Mouse (Mus musculus): ENCODE measurements around the gene Gja10. TPM values are rescaled to one million over a fixed set of nuclear protein-coding genes. Genes with fewer than 3 reads are reported as not detected.

The Gja10 gene
- total RNA-seq, 1 experiment from 2014 or later: not detected

GRCm38 (mm10) chr4:32564918-32565317 lies 37.6 kb downstream of the Gja10 start:
- ATAC-seq (replicated peaks in 1 of 2; ENCODE audit: insufficient read depth in 1 of 2, low FRiP score in 2 of 2, low TSS enrichment in 1 of 2, low read depth in 1 of 2, poor library complexity in 2 of 2, severe bottlenecking in 2 of 2): peak; percentile 80

DNA sequence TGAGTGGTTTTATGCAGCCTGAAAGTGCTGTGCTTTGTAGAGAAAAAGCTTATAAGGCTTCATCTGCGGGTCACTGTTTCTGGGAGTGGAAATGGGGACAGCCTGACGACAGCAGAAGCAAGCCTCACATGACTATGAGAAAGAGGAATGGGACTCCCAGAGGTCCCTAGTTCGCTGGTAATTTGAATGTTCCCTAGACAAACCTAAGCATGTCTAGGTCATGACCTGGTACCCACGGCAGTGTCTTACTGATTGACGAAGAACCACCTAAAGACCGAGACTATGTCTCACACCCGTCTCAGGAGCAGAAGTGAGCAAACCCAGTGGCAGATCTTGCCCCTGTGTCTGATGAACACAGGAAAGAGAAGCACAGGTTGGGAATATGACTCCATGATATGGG lies 38.1 kb downstream of the Gja10 start:
- ATAC-seq (replicated peaks in 1 of 2; ENCODE audit: insufficient read depth in 1 of 2, low FRiP score in 2 of 2, low TSS enrichment in 1 of 2, low read depth in 1 of 2, poor library complexity in 2 of 2, severe bottlenecking in 2 of 2): no peak

DNA sequence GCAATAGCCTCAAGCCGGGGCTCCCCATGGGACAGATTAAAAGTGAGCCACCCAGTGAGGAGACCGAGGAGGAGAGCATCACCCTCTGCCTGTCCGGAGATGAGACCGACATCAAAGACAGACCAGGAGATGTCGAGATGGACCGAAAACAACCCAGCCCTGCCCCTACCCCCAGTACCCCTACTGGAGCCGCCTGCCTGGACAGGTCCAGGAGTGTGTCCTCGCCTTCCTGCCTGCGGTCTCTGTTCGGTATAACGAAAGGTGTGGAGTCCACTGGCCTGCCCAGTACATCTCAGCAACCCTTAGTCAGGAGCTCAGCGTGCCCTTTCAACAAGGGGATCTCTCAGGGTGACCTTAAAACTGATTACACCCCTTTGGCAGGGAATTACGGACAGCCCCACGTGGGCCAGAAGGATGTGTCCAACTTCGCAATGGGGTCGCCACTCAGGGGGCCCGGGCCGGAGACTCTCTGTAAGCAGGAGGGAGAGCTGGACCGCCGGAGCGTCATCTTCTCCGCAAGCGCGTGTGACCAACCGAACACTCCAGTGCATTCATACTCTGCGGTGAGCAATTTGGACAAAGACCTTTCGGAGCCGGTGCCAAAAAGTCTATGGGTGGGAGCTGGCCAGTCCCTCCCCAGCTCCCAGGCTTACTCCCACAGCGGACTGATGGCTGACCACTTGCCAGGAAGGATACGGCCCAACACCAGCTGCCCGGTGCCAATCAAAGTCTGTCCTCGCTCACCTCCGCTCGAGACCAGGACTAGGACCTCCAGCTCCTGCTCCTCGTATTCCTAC lies 40.0 kb downstream of the Gja10 start:
- ATAC-seq (replicated peaks in 1 of 2; ENCODE audit: insufficient read depth in 1 of 2, low FRiP score in 2 of 2, low TSS enrichment in 1 of 2, low read depth in 1 of 2, poor library complexity in 2 of 2, severe bottlenecking in 2 of 2): no peak

- ATAC-seq (replicated peaks in 1 of 2; ENCODE audit: insufficient read depth in 1 of 2, low FRiP score in 2 of 2, low TSS enrichment in 1 of 2, low read depth in 1 of 2, poor library complexity in 2 of 2, severe bottlenecking in 2 of 2): no peak
Measured at GRCm38 (mm10) chr4:32561555-32562095, 40.9 kb downstream of the Gja10 start.

- no peak for ATAC-seq (replicated peaks in 1 of 2; ENCODE audit: insufficient read depth in 1 of 2, low FRiP score in 2 of 2, low TSS enrichment in 1 of 2, low read depth in 1 of 2, poor library complexity in 2 of 2, severe bottlenecking in 2 of 2)
Measured at GRCm38 (mm10) chr4:32560724-32561554, 41.6 kb downstream of the Gja10 start.

GRCm38 (mm10) chr4:32560246-32560645 lies 42.3 kb downstream of the Gja10 start:
- no peak for ATAC-seq (replicated peaks in 1 of 2; ENCODE audit: insufficient read depth in 1 of 2, low FRiP score in 2 of 2, low TSS enrichment in 1 of 2, low read depth in 1 of 2, poor library complexity in 2 of 2, severe bottlenecking in 2 of 2)

DNA sequence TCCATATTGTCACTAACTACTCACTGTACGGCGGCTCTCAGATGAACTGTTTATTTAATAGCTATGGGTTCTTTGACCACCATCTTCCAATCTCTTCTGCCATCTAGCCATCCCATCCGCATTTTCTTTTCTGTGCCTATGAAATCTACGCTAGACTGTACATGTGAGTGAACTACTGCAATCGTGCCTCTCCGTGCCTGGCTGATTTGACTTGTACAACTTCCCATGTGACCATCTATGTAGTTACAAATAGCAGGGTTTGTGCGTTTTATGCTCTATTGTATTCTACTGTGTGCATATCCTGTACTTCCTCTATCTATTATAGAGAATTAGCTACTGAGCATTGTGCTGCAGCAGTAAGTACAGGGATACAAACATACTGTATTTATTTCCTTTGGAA lies 47.1 kb downstream of the Gja10 start:
- ATAC-seq (replicated peaks in 1 of 2; ENCODE audit: insufficient read depth in 1 of 2, low FRiP score in 2 of 2, low TSS enrichment in 1 of 2, low read depth in 1 of 2, poor library complexity in 2 of 2, severe bottlenecking in 2 of 2): no peak

- ATAC-seq (replicated peaks in 1 of 2; ENCODE audit: insufficient read depth in 1 of 2, low FRiP score in 2 of 2, low TSS enrichment in 1 of 2, low read depth in 1 of 2, poor library complexity in 2 of 2, severe bottlenecking in 2 of 2): no peak
Measured at GRCm38 (mm10) chr4:32551337-32551736, 51.2 kb downstream of the Gja10 start.

GRCm38 (mm10) chr4:32549150-32549549 lies 53.4 kb downstream of the Gja10 start:
- no peak for ATAC-seq (replicated peaks in 1 of 2; ENCODE audit: insufficient read depth in 1 of 2, low FRiP score in 2 of 2, low TSS enrichment in 1 of 2, low read depth in 1 of 2, poor library complexity in 2 of 2, severe bottlenecking in 2 of 2)

Other genes starting within 250 kb of the Gja10 start
- gene Casp8ap2, start 12.7 kb upstream of the Gja10 start, total RNA-seq (2017): 62.2 and 66.9 TPM in 2 replicates
- gene Mdn1, start 54.4 kb upstream of the Gja10 start, total RNA-seq (2017): 79.4 and 101 TPM in 2 replicates
- 57.4 and 69.7 TPM in 2 replicates for gene Lyrm2, start 197.5 kb upstream of the Gja10 start, total RNA-seq (2017)